Mouse (Mus musculus): ENCODE data around the gene Olr1. TPM values are rescaled to one million over a fixed set of nuclear protein-coding genes. Genes with fewer than 3 reads are reported as not detected.

The Olr1 gene
- 0.79 TPM for polyA plus RNA-seq (2017; shearing (Covaris generic))

GRCm38 (mm10) chr6:129507024-129507423, at the start of gene Olr1:
Gene Olr1 (minus strand): TSS chr6:129507165.

GRCm38 (mm10) chr6:129532942-129533860, 26.2 kb upstream of the Olr1 start, which contains the start of gene Gabarapl1:
Gene Gabarapl1 (plus strand): TSS chr6:129533160.

GRCm38 (mm10) chr6:129512367-129512766, 5.4 kb upstream of the Olr1 start, which contains the start of gene Tmem52b:
Gene Tmem52b (plus strand): TSS chr6:129512555.

GRCm38 (mm10) chr6:129451411-129452039, 55.4 kb downstream of the Olr1 start, which contains the start of gene Clec1a:
Gene Clec1a (minus strand): TSS chr6:129452000.

Other genes with a start within 250 kb of the Olr1 start
- gene Cd69, start 231.7 kb downstream of the Olr1 start, polyA plus RNA-seq (2017; shearing (Covaris generic)) = 195 TPM
- gene 4922502D21Rik, start 175.4 kb downstream of the Olr1 start, polyA plus RNA-seq (2017; shearing (Covaris generic)) = not detected
- 0.25 TPM for gene Clec12a, start 164.5 kb downstream of the Olr1 start, polyA plus RNA-seq (2017; shearing (Covaris generic))
- not detected for gene Clec12b, start 121.3 kb downstream of the Olr1 start, polyA plus RNA-seq (2017; shearing (Covaris generic))
- gene Clec1b, start 109.9 kb downstream of the Olr1 start, polyA plus RNA-seq (2017; shearing (Covaris generic)) = 1.1 TPM
- gene Clec9a, start 98.3 kb downstream of the Olr1 start, polyA plus RNA-seq (2017; shearing (Covaris generic)) = not detected
- gene Clec1a, start 55.2 kb downstream of the Olr1 start, polyA plus RNA-seq (2017; shearing (Covaris generic)) = not detected
- not detected for gene Tmem52b, start 5.4 kb upstream of the Olr1 start, polyA plus RNA-seq (2017; shearing (Covaris generic))
- 21.1 TPM for gene Gabarapl1, start 26.0 kb upstream of the Olr1 start, polyA plus RNA-seq (2017; shearing (Covaris generic))
- 0.43 TPM for gene Klre1, start 70.7 kb upstream of the Olr1 start, polyA plus RNA-seq (2017; shearing (Covaris generic))
- 6.3 TPM for gene Klrd1, start 84.6 kb upstream of the Olr1 start, polyA plus RNA-seq (2017; shearing (Covaris generic))
- 2.4 TPM for gene Klrk1, start 116.7 kb upstream of the Olr1 start, polyA plus RNA-seq (2017; shearing (Covaris generic))
- gene Klrc3, start 136.2 kb upstream of the Olr1 start, polyA plus RNA-seq (2017; shearing (Covaris generic)) = not detected
- gene Klrc2, start 153.5 kb upstream of the Olr1 start, polyA plus RNA-seq (2017; shearing (Covaris generic)) = 0.42 TPM
- 1.7 TPM for gene Klrc1, start 171.8 kb upstream of the Olr1 start, polyA plus RNA-seq (2017; shearing (Covaris generic))
- not detected for gene Klri1, start 210.0 kb upstream of the Olr1 start, polyA plus RNA-seq (2017; shearing (Covaris generic))
- gene Klri2, start 233.3 kb upstream of the Olr1 start, polyA plus RNA-seq (2017; shearing (Covaris generic)) = 0.07 TPM